ENCODE assay signal across 18 mouse cellular contexts in the genomic region with DNA sequence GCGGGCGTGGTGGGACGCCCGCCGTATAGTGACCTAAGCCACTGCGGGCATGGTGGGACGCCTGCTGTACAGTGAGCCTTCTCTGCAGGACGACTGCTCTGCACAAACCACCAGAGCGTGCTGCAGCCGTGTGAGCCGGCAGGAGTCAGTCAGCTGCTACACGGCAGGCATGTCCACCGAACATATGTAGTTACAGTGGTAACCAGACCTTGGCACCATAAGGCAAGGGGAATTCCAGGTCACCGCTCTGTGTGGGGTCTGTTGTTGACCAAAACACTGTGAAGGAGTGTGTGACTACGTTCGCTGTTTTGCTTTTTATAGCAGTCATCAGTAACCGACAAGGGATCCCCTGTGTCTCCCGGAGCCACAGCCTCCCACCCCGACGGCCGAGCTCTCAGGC. TPM values are rescaled to one million over a fixed set of nuclear protein-coding genes. Genes with fewer than 3 reads are reported as not detected.
DNase-seq lines count a peak whose midpoint lies in the region; TF ChIP-seq lines count a peak whose summit lies in the region.
"Had no signal": no experiment of that assay in that cellular context is flagged by ENCODE, and none has a peak within 500 bp of the region (broad histone marks: within the 10 kb centered on the region; RNA-seq: fewer than 3 reads in every experiment).

No protein-coding gene starts in this region.

- no peak for TF ChIP-seq EP300 in CH12.LX (IDR thresholded peaks at IDR 0.05; ENCODE audit: low read length)

- TF ChIP-seq RAD21 in CH12.LX (IDR thresholded peaks at IDR 0.05; ENCODE audit: low read depth, low read length) = peak; percentile 30

- intact Hi-C loops in heart, postnatal 10 days (cut with DNase I) = no loop called here

- H3K36me3 ChIP-seq in CH12.LX (replicated peaks in 1 of 2; ENCODE audit: control insufficient read depth in 1 of 2, insufficient read depth in 1 of 2, low read length in 1 of 2) = peaks cover 48 to 78% of the 10 kb centered on the region in 2 experiments

- peak overlapping the region in 2 of 3 experiments; percentile 34 to 50 for H3K4me3 ChIP-seq in CH12.LX (replicated peaks in 1 of 3; ENCODE audit: low read depth in 2 of 3, low read length in 2 of 3, poor library complexity in 1 of 3)
- H3K4me3 ChIP-seq: embryonic facial prominence, embryonic 13.5 days; forebrain, embryonic 12.5 days; heart, adult 2 months; heart, embryonic 12.5 days; hindbrain, embryonic 12.5 days; intestine, embryonic 15.5 days had no signal

- peak in 1 of 2 experiments; percentile 42; a peak in 2 of 4 replicates for TF ChIP-seq CTCF in CH12.LX (conservative IDR thresholded peaks at IDR 0.05 in 1 of 2, IDR thresholded peaks at IDR 0.05 in 1 of 2; ENCODE audit: low read depth in 2 of 2, low read length in 2 of 2)

- no peak overlapping the region for H3K9ac ChIP-seq in CH12.LX (ENCODE audit: insufficient read depth, low read depth)
- H3K9ac ChIP-seq: embryonic facial prominence, embryonic 13.5 days; forebrain, embryonic 12.5 days; heart, embryonic 12.5 days; hindbrain, embryonic 12.5 days; intestine, embryonic 15.5 days had no signal

- H3K9me3 ChIP-seq in CH12.LX (replicated peaks; ENCODE audit: low read length) = no peaks in the 10 kb centered on the region
- H3K9me3 ChIP-seq: embryonic facial prominence, embryonic 13.5 days; forebrain, embryonic 12.5 days; heart, embryonic 12.5 days; hindbrain, embryonic 12.5 days; intestine, embryonic 15.5 days had no signal

- DNase-seq in CH12.LX (ENCODE audit: extremely low read depth) = no peak
- DNase-seq in cerebellum, adult 11 months = peak; percentile 67
- peak; percentile 68 for DNase-seq in cerebellum, adult 8-10 months
- DNase-seq in cerebellum, postnatal 14 days = peak; percentile 74 to 77
- DNase-seq in adrenal gland, adult 8-10 months = no peak
- DNase-seq in layer of hippocampus, adult 9-11 months = no peak
- no peak for DNase-seq in heart, postnatal 10 days
- DNase-seq: adrenal gland, adult 2 months; gastrocnemius, postnatal 14 days; heart, adult 2 months; heart, postnatal 4 days; kidney, adult 2 months had no signal

- dilution Hi-C loops in CH12.LX (cut with MboI; ENCODE audit: extremely low pct_ligation_motif_present, extremely low pct_unique_long_range_greater_than_20kb, low sequenced_read_pairs) = no loop called here

- no peaks in the 10 kb centered on the region for H3K27me3 ChIP-seq in CH12.LX (replicated peaks)
- H3K27me3 ChIP-seq: embryonic facial prominence, embryonic 13.5 days; forebrain, embryonic 12.5 days; heart, embryonic 12.5 days; hindbrain, embryonic 12.5 days; intestine, embryonic 15.5 days had no signal

- no peaks in the 10 kb centered on the region; the same call in 1 of the 2 replicates for H3K79me2 ChIP-seq in CH12.LX (replicated peaks; ENCODE audit: control insufficient read depth, extremely low read depth, insufficient read depth, poor library complexity, severe bottlenecking)

- peak overlapping the region; percentile 76 for H3K4me2 ChIP-seq in CH12.LX (ENCODE audit: insufficient read depth, low read depth, poor library complexity, severe bottlenecking)
- H3K4me2 ChIP-seq: embryonic facial prominence, embryonic 13.5 days; forebrain, embryonic 12.5 days; heart, embryonic 12.5 days; hindbrain, embryonic 12.5 days; intestine, embryonic 15.5 days had no signal

- H3K4me1 ChIP-seq in CH12.LX (ENCODE audit: control insufficient read depth in 1 of 2, insufficient read depth in 2 of 2) = peaks cover 36 to 63% of the 10 kb centered on the region in 2 experiments
- H3K4me1 ChIP-seq: embryonic facial prominence, embryonic 13.5 days; forebrain, embryonic 12.5 days; heart, embryonic 12.5 days; hindbrain, embryonic 12.5 days; intestine, embryonic 15.5 days had no signal

- peak overlapping the region; percentile 58 for H3K27ac ChIP-seq in CH12.LX (ENCODE audit: insufficient read depth, low read depth)
- H3K27ac ChIP-seq: embryonic facial prominence, embryonic 13.5 days; forebrain, embryonic 12.5 days; heart, adult 2 months; hindbrain, embryonic 12.5 days; intestine, embryonic 15.5 days had no signal

- in situ Hi-C loops in CH12.LX (cut with MboI; ENCODE audit: low pct_ligation_motif_present, low pct_unique_long_range_greater_than_20kb, low sequenced_read_pairs) = no loop called here

- no peak for TF ChIP-seq POLR2A in CH12.LX (IDR thresholded peaks at IDR 0.05; ENCODE audit: low read depth, low read length)

TF ChIP-seq in CH12.LX, 34 proteins besides CTCF, POLR2A, EP300 and RAD21:
- peak; percentile 71 for TF ChIP-seq SIN3A (IDR thresholded peaks at IDR 0.05; ENCODE audit: low read length)
- peak; percentile 81 for TF ChIP-seq BHLHE40 (IDR thresholded peaks at IDR 0.05; ENCODE audit: low read depth, low read length)
- no peak for TF ChIP-seq USF2 (conservative IDR thresholded peaks at IDR 0.05; ENCODE audit: low read depth, low read length)
- TF ChIP-seq SMC3 (IDR thresholded peaks at IDR 0.05; ENCODE audit: low read depth, low read length) = peak; percentile 28
- 0 out of 2 replicates have a peak, but pooled peaks have one; percentile 25 for TF ChIP-seq MEF2A (IDR thresholded peaks at IDR 0.05; ENCODE audit: borderline replicate concordance, low read depth, low read length)
- peak; percentile 67 for TF ChIP-seq ETS1 (conservative IDR thresholded peaks at IDR 0.05; ENCODE audit: low read depth, low read length)

RNA-seq across cellular contexts. Expression of a gene that starts 53.0 kb away (rescaled TPM):
- total RNA-seq in CH12.LX (2012; rRNA removed) (20.6 and 25.4 TPM in 2 replicates), CH12.LX (2014; rRNA removed) (12.9 and 16.7 TPM in 2 replicates)
- 22.9 and 29.7 TPM in 2 replicates for polyA plus RNA-seq in CH12.LX (2012; ENCODE audit: insufficient read length, low read depth)
- 100 to 1,000 TPM; 112 to 162 (median 141) TPM for total RNA-seq in adrenal gland, adult 8-10 months (2022)
- 100 to 1,000 TPM in 1 of 2 experiments, 10 to 100 TPM in 1; 96.4 to 106 TPM for total RNA-seq in heart, postnatal 10 days (2021)

RNA-seq across cellular contexts. Expression of a gene that starts 53.6 kb away (rescaled TPM):
- total RNA-seq in CH12.LX (2012; rRNA removed) (0.55 and 1.1 TPM in 2 replicates), CH12.LX (2014; rRNA removed) (0.62 TPM in 1 of 2 replicates, not detected in the other)
- 0.61 and 0.79 TPM in 2 replicates for polyA plus RNA-seq in CH12.LX (2012; ENCODE audit: insufficient read length, low read depth)
- under 1 TPM in 1 of 4 experiments, not detected in 3; 0.32 TPM for total RNA-seq in adrenal gland, adult 8-10 months (2022)
- not detected for total RNA-seq in heart, postnatal 10 days (2021)
- total RNA-seq: adrenal gland, adult 2 months; gastrocnemius, adult 18-20 months; heart, adult 2 months had no signal
- polyA plus RNA-seq: heart, adult 2 months had no signal

Comparison
In these comparisons a context has a peak if more than half of its experiments do, and no peak if none do; other contexts are left out.
1. DNase-seq: peak in cerebellum, adult 11 months (single experiment), cerebellum, adult 8-10 months (single experiment) and cerebellum, postnatal 14 days (2 of 2); none in CH12.LX (single experiment), adrenal gland, adult 8-10 months (single experiment), layer of hippocampus, adult 9-11 months (single experiment) and heart, postnatal 10 days (0 of 2).